Comparison of ENCODE assay signal across 12 mouse cellular contexts in the genomic region with DNA sequence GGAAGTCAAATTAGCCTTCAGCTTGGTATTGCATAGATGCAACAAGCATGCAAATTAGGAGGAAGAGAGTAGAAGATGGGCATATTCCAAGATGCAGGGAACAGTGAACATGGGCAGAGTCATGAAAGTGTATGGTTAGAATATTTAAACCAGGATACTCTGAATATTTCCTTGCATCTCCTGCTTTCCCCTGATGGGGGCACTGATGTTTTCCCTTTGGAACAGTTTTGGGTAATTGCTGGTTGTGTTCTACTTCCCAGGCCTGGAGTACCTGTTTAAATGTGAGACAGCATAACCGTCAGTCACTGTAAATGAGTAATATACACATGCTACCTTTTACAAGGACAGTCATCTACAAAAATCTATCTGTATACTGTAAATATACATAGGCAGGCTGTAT.
DNase-seq lines count a peak whose midpoint lies in the region; ATAC-seq and TF ChIP-seq lines count a peak whose summit lies in the region.
"Had no signal": no experiment of that assay in that cellular context is flagged by ENCODE, and none has a peak within 500 bp of the region (broad histone marks: within the 10 kb centered on the region; RNA-seq: fewer than 3 reads in every experiment).

No protein-coding gene starts in this region.

- no peak for TF ChIP-seq POLR2A in CH12.LX (IDR thresholded peaks at IDR 0.05; ENCODE audit: low read depth, low read length)

- ATAC-seq in liver, embryonic 12.5 days, result no peak
- ATAC-seq: hindbrain, embryonic 16.5 days had no signal

- no peak overlapping the region for H3K9ac ChIP-seq in CH12.LX (ENCODE audit: insufficient read depth, low read depth)
- no peak overlapping the region for H3K9ac ChIP-seq in liver, embryonic 12.5 days
- H3K9ac ChIP-seq: heart, embryonic 13.5 days; neural tube, embryonic 13.5 days had no signal

- TF ChIP-seq CTCF in left cerebral cortex, adult 2 months (IDR thresholded peaks at IDR 0.05), result peak; percentile 49
- peak in 1 of 2 experiments; percentile 33; a peak in 2 of 4 replicates for TF ChIP-seq CTCF in CH12.LX (conservative IDR thresholded peaks at IDR 0.05 in 1 of 2, IDR thresholded peaks at IDR 0.05 in 1 of 2; ENCODE audit: low read depth in 2 of 2, low read length in 2 of 2)

- dilution Hi-C loops in CH12.LX (cut with MboI; ENCODE audit: extremely low pct_ligation_motif_present, extremely low pct_unique_long_range_greater_than_20kb, low sequenced_read_pairs), result no loop called here

- H3K4me2 ChIP-seq in CH12.LX (ENCODE audit: insufficient read depth, low read depth, poor library complexity, severe bottlenecking), result no peak overlapping the region
- no peak overlapping the region for H3K4me2 ChIP-seq in liver, embryonic 12.5 days
- H3K4me2 ChIP-seq: heart, embryonic 13.5 days; neural tube, embryonic 13.5 days had no signal

- H3K27ac ChIP-seq in left cerebral cortex, adult 2 months, result no peak overlapping the region
- H3K27ac ChIP-seq in CH12.LX (ENCODE audit: insufficient read depth, low read depth), result no peak overlapping the region
- no peak overlapping the region for H3K27ac ChIP-seq in liver, embryonic 12.5 days
- H3K27ac ChIP-seq: heart, embryonic 13.5 days; neural tube, embryonic 13.5 days had no signal

- peak; percentile 4 to 5 for DNase-seq in cerebellum, postnatal 10 days
- DNase-seq in cerebellum, postnatal 4 days (ENCODE audit: low spot score in 2 of 2), result no peak
- peak; percentile 6 to 11 for DNase-seq in left cerebral cortex, adult 2 months (ENCODE audit: extremely low spot score in 1 of 2, low spot score in 2 of 2)
- DNase-seq in left cerebral cortex, postnatal 10 days (ENCODE audit: extremely low spot score in 1 of 2, low spot score in 2 of 2), result no peak
- no peak for DNase-seq in CH12.LX (ENCODE audit: extremely low read depth)
- peak; percentile 57 for DNase-seq in kidney, adult 9 months
- no peak for DNase-seq in layer of hippocampus, postnatal 36 days

- 65% methylated on average over 1 of the region's 1 CpGs for WGBS in liver, embryonic 12.5 days (ENCODE audit: insufficient replicate concordance)

- intact Hi-C loops in left cerebral cortex, adult 2 months (cut with DNase I), result loop anchor here (1.0 kb wide), 1 partner anchor 149 kb away; no protein-coding TSS in a partner anchor
- intact Hi-C loops in left cerebral cortex, postnatal 10 days (cut with DNase I), result loop anchor here (5.0 kb wide), 1 partner anchor 150 kb away; no protein-coding TSS in a partner anchor

- H3K79me2 ChIP-seq in CH12.LX (replicated peaks; ENCODE audit: control insufficient read depth, extremely low read depth, insufficient read depth, poor library complexity, severe bottlenecking), result no peaks in the 10 kb centered on the region

- TF ChIP-seq RAD21 in CH12.LX (IDR thresholded peaks at IDR 0.05; ENCODE audit: low read depth, low read length), result peak; percentile 35

- H3K9me3 ChIP-seq in CH12.LX (replicated peaks; ENCODE audit: low read length), result no peaks in the 10 kb centered on the region
- H3K9me3 ChIP-seq in liver, embryonic 12.5 days (replicated peaks), result no peaks in the 10 kb centered on the region
- H3K9me3 ChIP-seq: heart, embryonic 13.5 days; megakaryocyte, embryonic 14.5 days; neural tube, embryonic 13.5 days had no signal

- no peak for TF ChIP-seq EP300 in CH12.LX (IDR thresholded peaks at IDR 0.05; ENCODE audit: low read length)

- H3K4me1 ChIP-seq in CH12.LX (ENCODE audit: control insufficient read depth in 1 of 2, insufficient read depth in 2 of 2), result no peaks in the 10 kb centered on the region
- H3K4me1 ChIP-seq in liver, embryonic 12.5 days, result no peaks in the 10 kb centered on the region
- H3K4me1 ChIP-seq: heart, embryonic 13.5 days; megakaryocyte, embryonic 14.5 days; neural tube, embryonic 13.5 days had no signal

- in situ Hi-C loops in CH12.LX (cut with MboI; ENCODE audit: low pct_ligation_motif_present, low pct_unique_long_range_greater_than_20kb, low sequenced_read_pairs), result loop anchor here (25.0 kb wide), 1 partner anchor 140 kb away; no protein-coding TSS in a partner anchor

- H3K4me3 ChIP-seq in left cerebral cortex, adult 2 months, result no peak overlapping the region
- H3K4me3 ChIP-seq in CH12.LX (replicated peaks in 1 of 3; ENCODE audit: low read depth in 2 of 3, low read length in 2 of 3, poor library complexity in 1 of 3), result no peak overlapping the region
- H3K4me3 ChIP-seq in liver, embryonic 12.5 days, result no peak overlapping the region
- H3K4me3 ChIP-seq: heart, embryonic 13.5 days; megakaryocyte, embryonic 14.5 days; neural tube, embryonic 13.5 days had no signal

- H3K36me3 ChIP-seq in CH12.LX (replicated peaks in 1 of 2; ENCODE audit: control insufficient read depth in 1 of 2, insufficient read depth in 1 of 2, low read length in 1 of 2), result no peaks in the 10 kb centered on the region
- H3K36me3 ChIP-seq in liver, embryonic 12.5 days, result no peaks in the 10 kb centered on the region
- H3K36me3 ChIP-seq: heart, embryonic 13.5 days; neural tube, embryonic 13.5 days had no signal

- no peaks in the 10 kb centered on the region for H3K27me3 ChIP-seq in CH12.LX (replicated peaks)
- no peaks in the 10 kb centered on the region for H3K27me3 ChIP-seq in liver, embryonic 12.5 days (replicated peaks)
- H3K27me3 ChIP-seq: heart, embryonic 13.5 days; megakaryocyte, embryonic 14.5 days; neural tube, embryonic 13.5 days had no signal

TF ChIP-seq in CH12.LX, 34 proteins besides CTCF, POLR2A, EP300 and RAD21:
- no peak for TF ChIP-seq MXI1 (IDR thresholded peaks at IDR 0.05; ENCODE audit: low read depth, low read length)
- TF ChIP-seq MYC (IDR thresholded peaks at IDR 0.05; ENCODE audit: low read depth, low read length), result no peak
- no peak for TF ChIP-seq GABPA (IDR thresholded peaks at IDR 0.05; ENCODE audit: insufficient replicate concordance, low read depth, low read length)
- no peak for TF ChIP-seq MAFK (IDR thresholded peaks at IDR 0.05; ENCODE audit: insufficient replicate concordance, low read length)
- TF ChIP-seq ZMIZ1 (IDR thresholded peaks at IDR 0.05; ENCODE audit: low read depth, low read length), result no peak
- no peak for TF ChIP-seq MAZ (IDR thresholded peaks at IDR 0.05; ENCODE audit: low read depth, low read length)
- no peak for TF ChIP-seq CHD1 (IDR thresholded peaks at IDR 0.05; ENCODE audit: low read depth, low read length)
- no peak for TF ChIP-seq BHLHE40 (IDR thresholded peaks at IDR 0.05; ENCODE audit: low read depth, low read length)
- TF ChIP-seq MAX (IDR thresholded peaks at IDR 0.05; ENCODE audit: low read length), result no peak
- TF ChIP-seq NRF1 (IDR thresholded peaks at IDR 0.05; ENCODE audit: low read depth, low read length), result no peak

Comparison
In these comparisons a context has a peak if more than half of its experiments do, and no peak if none do; other contexts are left out.
1. DNase-seq: peak in cerebellum, postnatal 10 days (2 of 2), left cerebral cortex, adult 2 months (2 of 2) and kidney, adult 9 months (single experiment); none in cerebellum, postnatal 4 days (0 of 2), left cerebral cortex, postnatal 10 days (0 of 2), CH12.LX (single experiment) and layer of hippocampus, postnatal 36 days (0 of 2).